Mouse (Mus musculus) central nervous system, embryonic 14 days (tissue): ENCODE results near the gene Crygb. TPM values are rescaled to one million over a fixed set of nuclear protein-coding genes. Genes with fewer than 3 reads are reported as not detected.

Experiments used
- polyA plus RNA-seq: library from polyadenylated mRNA; depleted of rRNA; stranded (reverse); fragments of >200 nt; gene quantifications from 2 replicates; pipeline ENCODE4 v1.2.3, GENCODE M21; 2012; rRNA removed

Gene Crygb
- 0.13 and 0.28 TPM in 2 replicates for polyA plus RNA-seq

DNA sequence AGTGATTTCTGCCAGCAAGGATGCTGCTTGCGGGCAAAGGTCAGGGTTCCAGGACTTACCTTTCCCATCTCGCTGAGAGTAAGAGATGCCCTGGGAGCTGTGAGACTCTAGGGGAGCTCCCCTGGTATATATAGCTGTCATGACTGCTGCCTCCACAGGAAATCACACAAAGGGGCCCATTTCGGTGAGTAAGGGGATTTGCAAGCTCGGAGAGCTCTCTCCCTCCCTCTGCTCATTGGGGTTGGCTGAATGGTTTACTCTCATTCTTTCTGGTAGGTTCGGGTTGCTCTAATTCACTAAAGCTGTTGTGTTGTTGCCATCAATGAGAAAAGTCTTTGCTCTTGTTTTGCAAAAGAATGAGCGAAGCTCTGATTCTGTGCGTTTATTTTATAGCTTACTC lies at the start of gene Crygb:
Gene Crygb (minus strand): TSS at position 101 of the 400 bp plus-strand sequence.

DNA sequence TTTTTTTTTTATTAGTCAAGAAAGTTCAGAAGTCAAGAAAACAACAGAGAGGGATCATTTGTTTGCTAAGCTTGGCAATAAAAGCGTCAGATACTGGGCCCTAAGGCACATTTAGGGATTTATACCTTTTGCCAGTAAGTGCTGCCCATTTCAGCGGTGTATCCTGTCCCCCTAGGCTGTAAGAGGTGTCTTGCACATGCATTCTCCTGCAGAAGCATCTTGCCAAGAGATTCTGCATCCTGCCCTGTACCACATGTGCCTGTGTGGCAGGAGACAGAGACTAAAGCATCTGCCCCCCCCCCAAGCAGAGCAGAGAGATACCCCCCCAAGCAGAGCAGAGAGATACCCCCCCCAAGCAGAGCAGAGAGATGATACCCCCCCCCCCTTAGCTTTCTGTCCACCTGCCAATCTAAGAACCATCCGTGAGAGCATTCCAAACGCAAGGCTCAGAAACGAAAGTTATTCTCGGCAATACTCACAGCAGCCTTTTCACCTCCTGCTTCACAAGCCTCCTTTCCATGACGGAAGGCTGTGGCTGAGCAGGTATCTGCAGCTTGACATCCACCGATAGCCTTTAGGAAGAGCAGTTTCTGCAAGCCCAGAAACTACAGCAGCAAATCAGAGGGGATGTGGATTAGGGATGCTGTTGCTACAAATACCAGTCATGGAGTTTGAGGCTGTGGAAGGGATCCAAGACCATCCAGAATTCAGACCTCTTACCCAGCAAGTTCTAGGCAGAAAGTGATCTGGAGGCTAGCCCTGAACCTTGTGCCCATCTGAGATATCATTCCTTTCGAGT lies 40.7 kb upstream of the Crygb start, which contains the start of gene D630023F18Rik:
Gene D630023F18Rik (minus strand): TSS at position 641 of the 799 bp plus-strand sequence.

GRCm38 (mm10) chr1:65119438-65119837 lies 37.4 kb upstream of the Crygb start, which contains the start of gene Gm28845:
Gene Gm28845, minus strand, starts transcription at chr1:65119558.

GRCm38 (mm10) chr1:65103273-65103672 lies 21.2 kb upstream of the Crygb start, which contains the start of gene Cryga:
Gene Cryga, minus strand, starts transcription at chr1:65103373.

GRCm38 (mm10) chr1:65073589-65073988 lies 8.5 kb downstream of the Crygb start, which contains the start of gene Crygc:
Gene Crygc, minus strand, starts transcription at chr1:65073689.

GRCm38 (mm10) chr1:65063352-65063751 lies 18.7 kb downstream of the Crygb start, which contains the start of gene Crygd:
Gene Crygd, minus strand, starts transcription at chr1:65063452.

DNA sequence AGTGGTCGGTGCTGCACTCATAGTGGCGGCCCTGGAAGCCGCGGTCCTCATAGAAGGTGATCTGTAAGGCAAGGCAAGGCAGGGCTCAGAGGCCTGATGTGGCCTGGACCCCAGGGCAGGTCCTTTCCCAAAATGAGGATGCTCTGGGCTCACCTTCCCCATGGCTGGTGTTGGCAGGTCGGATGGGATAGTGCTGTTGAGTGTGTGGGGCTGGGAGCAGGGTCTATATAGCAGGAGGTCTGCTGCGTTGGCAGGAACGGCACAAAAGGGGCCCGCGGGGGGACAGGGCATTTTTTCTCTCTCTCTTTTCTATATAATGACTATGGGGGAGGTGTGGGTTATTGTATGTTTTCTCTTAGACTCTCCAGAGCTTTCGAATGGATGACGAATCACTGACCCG lies 31.1 kb downstream of the Crygb start, which contains the start of gene Cryge:
Gene Cryge (minus strand): TSS at position 198 of the 400 bp plus-strand sequence.

DNA sequence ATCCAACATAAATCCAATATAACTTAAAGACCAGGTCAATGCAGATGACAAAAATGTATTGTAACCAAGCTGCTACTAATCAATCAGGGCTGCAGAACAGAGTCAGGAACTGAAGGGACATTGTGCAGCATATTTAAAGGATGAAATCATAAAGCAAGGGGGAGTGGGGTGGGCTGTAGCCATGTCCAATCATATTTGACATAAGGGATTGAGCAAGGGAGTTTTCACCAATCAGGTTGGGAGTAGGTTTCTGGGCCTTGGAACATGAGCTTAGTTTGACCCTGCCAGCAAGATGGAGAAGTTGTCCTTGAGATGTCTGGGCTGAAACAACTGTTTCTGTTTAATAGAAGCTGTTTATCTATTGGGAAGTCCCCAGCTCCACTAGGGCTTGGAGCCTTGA lies 49.4 kb downstream of the Crygb start, which contains the start of gene Akr1cl:
Gene Akr1cl (minus strand): TSS at position 119 of the 400 bp plus-strand sequence.

Other genes starting within 250 kb of the Crygb start
- gene Plekhm3, start 125.5 kb downstream of the Crygb start, polyA plus RNA-seq = 4.9 and 5.3 TPM in 2 replicates
- gene Akr1cl, start 49.5 kb downstream of the Crygb start, polyA plus RNA-seq = not detected in 2 replicates
- not detected in 2 replicates for gene Cryge, start 31.1 kb downstream of the Crygb start, polyA plus RNA-seq
- not detected in 2 replicates for gene Crygd, start 18.8 kb downstream of the Crygb start, polyA plus RNA-seq
- gene Crygc, start 8.6 kb downstream of the Crygb start, polyA plus RNA-seq = not detected in 2 replicates
- not detected in 2 replicates for gene Cryga, start 21.1 kb upstream of the Crygb start, polyA plus RNA-seq
- gene Gm28845, start 37.3 kb upstream of the Crygb start, polyA plus RNA-seq = 0.11 and 0.13 TPM in 2 replicates
- gene D630023F18Rik, start 40.9 kb upstream of the Crygb start, polyA plus RNA-seq = 0.44 and 0.85 TPM in 2 replicates
- gene Idh1, start 104.2 kb upstream of the Crygb start, polyA plus RNA-seq = 193 and 224 TPM in 2 replicates
- 12.9 and 13.9 TPM in 2 replicates for gene Pikfyve, start 104.4 kb upstream of the Crygb start, polyA plus RNA-seq
- gene Pth2r, start 199.8 kb upstream of the Crygb start, polyA plus RNA-seq = 0.60 and 0.75 TPM in 2 replicates